Mouse (Mus musculus): Measurements from ENCODE around the gene Ugt2b34.

DNA sequence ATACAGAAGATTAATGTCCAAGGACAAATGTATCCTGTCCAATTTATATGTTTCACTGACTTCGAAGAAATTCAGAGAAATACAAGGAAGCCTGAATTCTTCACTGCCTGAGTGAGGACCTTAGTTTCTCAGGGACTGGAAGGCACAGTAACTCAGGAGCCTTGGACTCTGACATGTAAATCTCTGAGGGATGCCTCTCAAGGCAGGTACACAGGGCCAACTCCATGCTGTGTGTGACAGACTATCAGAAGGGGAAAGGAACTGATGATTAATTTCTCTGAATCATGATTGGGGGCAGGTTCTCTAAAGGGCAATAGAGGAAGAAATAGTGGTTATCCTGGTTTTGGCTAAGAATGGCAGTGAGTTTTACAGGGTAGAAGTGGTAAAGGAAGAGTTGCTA is 18.3 kb downstream of the Ugt2b34 start:
- TF ChIP-seq CTCF (IDR thresholded peaks at IDR 0.05; ENCODE audit: low read depth) = no peak
- TF ChIP-seq EP300 (IDR thresholded peaks at IDR 0.05; ENCODE audit: low read depth) = no peak

Measured in heart, postnatal 0 days (tissue).